Mouse (Mus musculus) lung, adult 2 months (tissue): Measurements from ENCODE around the gene Vac14. TPM values are rescaled to one million over a fixed set of nuclear protein-coding genes. Genes with fewer than 3 reads are reported as not detected.

ENCODE experiments used
- DNase-seq: peaks from one replicate; pipeline ENCODE4 v3.0.0; 2022
- H3K4me1 ChIP-seq: fragments of 200-500 bp; 2 replicates; pipeline ENCODE4 v1.6.1; 2011; ENCODE audit warnings: low read length; ENCODE audit not compliant: control insufficient read depth, insufficient read depth
- H3K4me3 ChIP-seq: fragments of 200-500 bp; replicated peaks from 2 replicates; pipeline ENCODE3; 2011; ENCODE audit warnings: low read depth, mild to moderate bottlenecking, control low read depth, low read length; ENCODE audit errors: extremely low read depth
- CTCF ChIP-seq: fragments of 200-500 bp; IDR thresholded peaks from 2 replicates; pipeline ENCODE4 v1.5.1; 2011; ENCODE audit warnings: mild to moderate bottlenecking, low read length, control low read depth; ENCODE audit not compliant: insufficient read depth
- POLR2A ChIP-seq: fragments of 200-500 bp; IDR thresholded peaks from 2 replicates; pipeline ENCODE4 v1.6.1; 2011; ENCODE audit warnings: low read depth, mild to moderate bottlenecking, control low read depth, low read length, borderline replicate concordance; ENCODE audit errors: extremely low read depth
- WGBS: fragments of 180-500 bp; shearing (Covaris S2); methylation state at CpG from one replicate; pipeline ENCODE4 v1.1.7; 2018; 5-methylcytosine and 5-hydroxymethylcytosine counted together
- polyA plus RNA-seq: library from polyadenylated mRNA; depleted of rRNA; stranded (reverse); fragments of >200 nt; gene quantifications from 2 replicates; pipeline ENCODE4 v1.2.3, GENCODE M21; 2012

The Vac14 gene
- polyA plus RNA-seq, 1 experiment = 33.3 TPM

- WGBS = 77% methylated on average over 4 of the region's 4 CpGs
- Histone ChIP-seq H3K4me3 (no peak overlapping the region), H3K4me1 (no peaks in the 10 kb centered on the region)
- TF ChIP-seq CTCF (no peak), POLR2A (no peak)
- no peak for DNase-seq
These were observed 8.0 kb downstream of the Vac14 start for GRCm38 (mm10) chr8:110626431-110626830.

- peak; percentile 41 for DNase-seq
- WGBS = 62% methylated on average over 9 of the region's 9 CpGs
These were observed 11.1 kb downstream of the Vac14 start for GRCm38 (mm10) chr8:110629245-110630063.

GRCm38 (mm10) chr8:110630079-110630478 is 11.7 kb downstream of the Vac14 start:
- Histone ChIP-seq H3K4me1 (no peaks in the 10 kb centered on the region), H3K4me3 (no peak overlapping the region)
- no peak for DNase-seq
- TF ChIP-seq POLR2A (no peak), CTCF (no peak)
- WGBS = 89% methylated on average over 3 of the region's 3 CpGs

More at GRCm38 (mm10) chr8:110629245-110630063, 11.1 kb downstream of the Vac14 start:
- TF ChIP-seq CTCF (peak; percentile 56), POLR2A (no peak)
- H3K4me1 ChIP-seq = no peaks in the 10 kb centered on the region
- no peak overlapping the region for H3K4me3 ChIP-seq

GRCm38 (mm10) chr8:110630571-110631071 is 12.2 kb downstream of the Vac14 start:
- TF ChIP-seq CTCF (no peak), POLR2A (no peak)
- 61% methylated on average over 8 of the region's 8 CpGs for WGBS
- DNase-seq = no peak
- Histone ChIP-seq H3K4me1 (no peaks in the 10 kb centered on the region), H3K4me3 (no peak overlapping the region)

GRCm38 (mm10) chr8:110631201-110631600 is 12.8 kb downstream of the Vac14 start:
- TF ChIP-seq CTCF = no peak
- TF ChIP-seq POLR2A = no peak
- DNase-seq = no peak
- Histone ChIP-seq H3K4me3 (no peak overlapping the region), H3K4me1 (no peaks in the 10 kb centered on the region)
- WGBS = 83% methylated on average over 7 of the region's 7 CpGs

- Histone ChIP-seq H3K4me3 (no peak overlapping the region), H3K4me1 (no peaks in the 10 kb centered on the region)
- 95% methylated on average over 3 of the region's 3 CpGs for WGBS
- DNase-seq = no peak
- TF ChIP-seq CTCF = no peak
- TF ChIP-seq POLR2A = no peak
These were observed 15.4 kb downstream of the Vac14 start for GRCm38 (mm10) chr8:110633814-110634213.

- WGBS = 83% methylated on average over 6 of the region's 6 CpGs
- DNase-seq = no peak
- Histone ChIP-seq H3K4me1 (no peaks in the 10 kb centered on the region), H3K4me3 (no peak overlapping the region)
- no peak for TF ChIP-seq CTCF
- no peak for TF ChIP-seq POLR2A
These were observed 17.8 kb downstream of the Vac14 start for GRCm38 (mm10) chr8:110636182-110636581.

- 88% methylated on average over 5 of the region's 5 CpGs for WGBS
- TF ChIP-seq CTCF (no peak), POLR2A (no peak)
- Histone ChIP-seq H3K4me3 (no peak overlapping the region), H3K4me1 (no peaks in the 10 kb centered on the region)
- no peak for DNase-seq
These were observed 23.9 kb downstream of the Vac14 start for GRCm38 (mm10) chr8:110642331-110642730.

- H3K4me1 ChIP-seq = no peaks in the 10 kb centered on the region
- TF ChIP-seq CTCF = no peak
- TF ChIP-seq POLR2A = no peak
- 66% methylated on average over 4 of the region's 4 CpGs for WGBS
- DNase-seq = no peak
- H3K4me3 ChIP-seq = no peak overlapping the region
These were observed 24.8 kb downstream of the Vac14 start for GRCm38 (mm10) chr8:110643177-110643576.

GRCm38 (mm10) chr8:110644422-110644821 is 26.0 kb downstream of the Vac14 start:
- DNase-seq = no peak
- Histone ChIP-seq H3K4me3 (no peak overlapping the region), H3K4me1 (no peaks in the 10 kb centered on the region)
- TF ChIP-seq CTCF (no peak), POLR2A (no peak)
- 73% methylated on average over 4 of the region's 4 CpGs for WGBS
